Mouse (Mus musculus) limb, embryonic 10.5 days (tissue): Measurements from ENCODE around the gene Ndufaf2. TPM values are rescaled to one million over a fixed set of nuclear protein-coding genes. Genes with fewer than 3 reads are reported as not detected.

Experiments
- DNase-seq: peaks from one replicate; pipeline ENCODE4 v3.0.0-alpha.2; 2017; ENCODE audit warnings: low spot score
- H3K27ac ChIP-seq: fragments of 300-500 bp; sonication (generic); 2 replicates; pipeline ENCODE4 v1.5.1; 2016; ENCODE audit warnings: mild to moderate bottlenecking
- H3K27me3 ChIP-seq: fragments of 300-500 bp; sonication (generic); 2 replicates; pipeline ENCODE4 v1.6.1; 2016; ENCODE audit warnings: low read depth, mild to moderate bottlenecking; ENCODE audit not compliant: poor library complexity, severe bottlenecking
- H3K36me3 ChIP-seq: fragments of 300-500 bp; sonication (generic); 2 replicates; pipeline ENCODE4 v1.6.1; 2016; ENCODE audit warnings: mild to moderate bottlenecking, moderate library complexity
- H3K4me1 ChIP-seq: fragments of 300-500 bp; sonication (generic); 2 replicates; pipeline ENCODE4 v1.6.1; 2016
- H3K4me3 ChIP-seq: fragments of 300-500 bp; sonication (generic); 2 replicates; pipeline ENCODE4 v1.5.1; 2016; ENCODE audit warnings: mild to moderate bottlenecking, moderate library complexity
- H3K9me3 ChIP-seq: fragments of 300-500 bp; sonication (generic); replicated peaks from 2 replicates; pipeline ENCODE4 v1.6.1; 2016; ENCODE audit warnings: mild to moderate bottlenecking
- WGBS: fragments of 180-500 bp; shearing (Covaris S2); methylation state at CpG from one replicate; pipeline ENCODE4 v1.1.7; 2016; 5-methylcytosine and 5-hydroxymethylcytosine counted together
- polyA plus RNA-seq: library from polyadenylated mRNA; unstranded; fragments of >200 nt; fragmentation: Nextera tagmentation; extraction: Ambion mirVana; gene quantifications from 2 replicates; pipeline ENCODE4 v1.2.1, GENCODE M21; 2016

Gene Ndufaf2
- polyA plus RNA-seq, 1 experiment from 2014 or later: 89.8 TPM

DNA sequence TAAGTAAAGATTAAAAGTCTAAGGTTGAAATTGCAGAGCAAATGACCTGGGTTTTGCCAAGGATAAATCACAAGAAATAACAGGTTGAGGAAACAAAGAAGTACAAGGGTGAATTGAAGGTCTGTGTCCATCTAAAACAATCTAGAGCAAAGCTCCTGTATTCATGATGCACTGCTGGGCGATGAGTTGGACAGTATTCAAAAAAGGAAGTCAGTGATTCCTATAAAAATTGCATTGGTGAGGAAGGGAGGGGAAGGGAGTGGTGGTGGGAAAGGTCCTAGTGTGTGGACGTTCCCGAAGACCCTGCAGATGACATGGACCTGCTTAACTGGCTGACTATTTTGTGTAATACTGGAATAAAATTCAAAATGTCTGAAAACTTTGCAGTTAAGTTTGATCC, 6.2 kb upstream of the Ndufaf2 start:
- no peaks in the 10 kb centered on the region for H3K27me3 ChIP-seq
- H3K4me3 ChIP-seq: no peak overlapping the region
- peaks cover 30% of the 10 kb centered on the region for H3K36me3 ChIP-seq
- 93% methylated on average over 3 of the region's 3 CpGs for WGBS
- H3K4me1 ChIP-seq: peaks cover 2% of the 10 kb centered on the region
- no peak overlapping the region for H3K27ac ChIP-seq
- no peak for DNase-seq
- no peaks in the 10 kb centered on the region for H3K9me3 ChIP-seq

GRCm38 (mm10) chr13:108163912-108164311, 5.5 kb upstream of the Ndufaf2 start:
- Histone ChIP-seq H3K9me3 (no peaks in the 10 kb centered on the region), H3K4me3 (no peak overlapping the region), H3K27me3 (no peaks in the 10 kb centered on the region), H3K4me1 (peaks cover 7% of the 10 kb centered on the region), H3K27ac (no peak overlapping the region), H3K36me3 (peaks cover 25% of the 10 kb centered on the region)
- DNase-seq: no peak
- WGBS: 97% methylated on average over 9 of the region's 9 CpGs

DNA sequence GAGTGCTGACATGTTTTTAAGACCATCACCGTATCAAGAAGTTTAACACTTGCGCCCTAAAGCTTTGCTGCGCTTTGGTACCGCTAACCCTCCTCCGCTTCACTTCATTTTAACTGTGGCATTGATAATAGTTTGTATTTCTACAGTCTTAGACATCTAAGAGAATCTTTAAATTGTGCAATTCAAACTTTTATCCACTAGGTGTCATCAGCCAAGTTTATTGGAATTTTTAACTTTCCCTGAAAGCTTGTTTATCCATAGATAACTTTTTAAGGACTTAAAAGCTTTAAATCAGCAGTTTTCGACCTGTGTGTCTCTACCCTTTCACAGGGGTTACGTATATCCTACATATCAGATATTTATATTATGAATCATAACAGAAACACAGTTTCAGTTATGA, 1.5 kb upstream of the Ndufaf2 start:
- peaks cover 15% of the 10 kb centered on the region for H3K4me1 ChIP-seq
- no peaks in the 10 kb centered on the region for H3K9me3 ChIP-seq
- H3K27me3 ChIP-seq: no peaks in the 10 kb centered on the region
- no peak overlapping the region for H3K27ac ChIP-seq
- peak overlapping the region; percentile 85; the same call in 1 of the 2 replicates for H3K4me3 ChIP-seq
- 80% methylated on average over 7 of the region's 7 CpGs for WGBS
- H3K36me3 ChIP-seq: peaks cover 23% of the 10 kb centered on the region
- DNase-seq: no peak

DNA sequence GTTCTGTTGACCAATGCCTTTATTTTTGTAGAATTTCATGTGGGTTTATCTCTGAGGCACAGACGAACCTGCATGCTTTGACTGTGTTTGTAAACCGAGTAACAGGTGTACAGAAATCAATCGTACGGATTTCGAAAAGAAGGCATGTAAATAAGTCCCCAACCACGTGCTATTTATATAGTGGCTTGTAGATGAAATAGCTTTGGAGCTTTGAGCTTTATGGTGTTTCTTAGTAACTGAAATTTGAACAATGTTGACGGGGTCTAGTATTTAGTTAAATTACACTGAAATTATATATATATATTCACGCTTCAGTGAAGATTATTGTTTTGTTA, 785 bp upstream of the Ndufaf2 start:
- no peak overlapping the region for H3K27ac ChIP-seq
- peaks cover 15% of the 10 kb centered on the region for H3K4me1 ChIP-seq
- DNase-seq: no peak
- peaks cover 23% of the 10 kb centered on the region for H3K36me3 ChIP-seq
- H3K9me3 ChIP-seq: no peaks in the 10 kb centered on the region
- WGBS: 6% methylated on average over 8 of the region's 8 CpGs
- no peaks in the 10 kb centered on the region for H3K27me3 ChIP-seq
- H3K4me3 ChIP-seq: peak overlapping the region; percentile 85

- Histone ChIP-seq H3K4me3 (peak overlapping the region; percentile 85), H3K4me1 (peaks cover 15% of the 10 kb centered on the region), H3K27me3 (no peaks in the 10 kb centered on the region), H3K36me3 (peaks cover 17% of the 10 kb centered on the region), H3K27ac (peak overlapping the region; percentile 85), H3K9me3 (no peaks in the 10 kb centered on the region)
- DNase-seq: no peak
- WGBS: 4% methylated on average over 40 of the region's 42 CpGs
Observed at GRCm38 (mm10) chr13:108157732-108158464, 525 bp downstream of the Ndufaf2 start.

GRCm38 (mm10) chr13:108157156-108157555, 1.3 kb downstream of the Ndufaf2 start:
- H3K27ac ChIP-seq: no peak overlapping the region
- WGBS: 91% methylated on average over 2 of the region's 2 CpGs
- DNase-seq: no peak
- peaks cover 14% of the 10 kb centered on the region for H3K36me3 ChIP-seq
- H3K27me3 ChIP-seq: no peaks in the 10 kb centered on the region
- H3K4me3 ChIP-seq: no peak overlapping the region
- no peaks in the 10 kb centered on the region for H3K9me3 ChIP-seq
- peaks cover 15% of the 10 kb centered on the region for H3K4me1 ChIP-seq

DNA sequence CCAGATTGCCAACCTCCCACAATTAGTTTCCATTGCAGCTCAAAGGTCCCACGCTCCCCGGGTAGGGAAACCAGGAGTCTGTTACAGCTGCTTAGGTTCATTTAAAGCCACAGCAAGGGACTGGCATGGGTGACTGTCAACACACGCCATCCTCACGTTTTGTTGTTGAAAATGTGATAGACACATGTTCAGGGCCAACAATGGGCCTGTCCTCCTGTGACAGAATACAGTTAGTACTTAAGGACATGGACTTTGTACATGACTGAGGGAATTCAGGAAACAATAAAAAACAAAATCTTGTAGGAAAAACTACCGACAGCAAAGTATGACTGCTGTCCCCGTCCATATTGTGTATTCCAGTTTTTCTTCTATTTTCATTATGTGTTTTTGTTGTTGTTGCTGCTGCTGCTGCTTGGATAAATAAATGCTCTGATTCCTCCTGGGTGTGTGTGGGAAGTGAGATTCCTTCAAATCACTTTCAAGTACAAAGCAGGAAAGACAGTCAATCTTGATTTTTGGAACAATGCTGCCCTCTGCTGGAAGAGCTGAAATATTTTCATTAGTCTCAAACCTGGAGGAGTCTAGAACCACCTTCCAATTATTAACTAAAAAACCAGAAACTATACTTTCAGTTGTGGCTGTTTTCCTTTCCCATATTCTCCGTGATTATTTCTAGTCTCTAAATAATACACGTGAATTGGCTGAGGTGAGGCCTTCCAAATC, 5.6 kb downstream of the Ndufaf2 start:
- WGBS: 72% methylated on average over 8 of the region's 8 CpGs
- Histone ChIP-seq H3K4me1 (peaks cover 7% of the 10 kb centered on the region), H3K9me3 (no peaks in the 10 kb centered on the region), H3K27me3 (no peaks in the 10 kb centered on the region), H3K4me3 (no peak overlapping the region), H3K36me3 (no peaks in the 10 kb centered on the region), H3K27ac (no peak overlapping the region)
- peak; percentile 53 for DNase-seq

GRCm38 (mm10) chr13:108151782-108152181, 6.6 kb downstream of the Ndufaf2 start:
- Histone ChIP-seq H3K4me1 (no peaks in the 10 kb centered on the region), H3K27ac (no peak overlapping the region), H3K4me3 (no peak overlapping the region), H3K36me3 (peaks cover 7% of the 10 kb centered on the region; the same call in 1 of the 2 replicates), H3K27me3 (no peaks in the 10 kb centered on the region), H3K9me3 (no peaks in the 10 kb centered on the region)
- no peak for DNase-seq

DNA sequence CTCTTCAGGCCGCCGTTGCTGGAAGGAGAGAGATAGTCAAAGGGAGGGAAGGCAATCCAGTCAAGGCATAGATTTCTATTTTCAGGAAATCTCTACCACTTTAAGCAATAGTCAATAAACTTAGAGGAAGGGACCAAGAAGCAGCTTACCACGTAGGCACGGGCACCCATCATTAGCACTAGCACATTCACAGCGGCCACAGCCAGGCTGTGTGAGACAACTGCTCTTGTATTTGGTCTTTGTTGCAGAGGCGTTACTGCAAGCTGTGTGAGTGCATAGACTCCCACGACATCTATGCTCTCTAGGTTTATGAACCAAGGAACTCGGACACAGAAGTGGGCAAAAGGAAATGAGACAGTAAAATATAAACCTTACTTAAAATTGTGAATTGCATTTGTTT, 14.3 kb downstream of the Ndufaf2 start:
- H3K27ac ChIP-seq: no peak overlapping the region
- no peak for DNase-seq
- 95% methylated on average over 8 of the region's 8 CpGs for WGBS
- H3K36me3 ChIP-seq: peaks cover 7% of the 10 kb centered on the region; the same call in 1 of the 2 replicates
- H3K4me3 ChIP-seq: no peak overlapping the region
- H3K27me3 ChIP-seq: no peaks in the 10 kb centered on the region
- H3K4me1 ChIP-seq: no peaks in the 10 kb centered on the region
- H3K9me3 ChIP-seq: no peaks in the 10 kb centered on the region

GRCm38 (mm10) chr13:108138403-108138977, 19.9 kb downstream of the Ndufaf2 start:
- H3K36me3 ChIP-seq: no peaks in the 10 kb centered on the region
- H3K27ac ChIP-seq: no peak overlapping the region
- WGBS: 92% methylated on average over 5 of the region's 5 CpGs
- H3K27me3 ChIP-seq: no peaks in the 10 kb centered on the region
- DNase-seq: no peak
- no peak overlapping the region for H3K4me3 ChIP-seq
- H3K9me3 ChIP-seq: no peaks in the 10 kb centered on the region
- H3K4me1 ChIP-seq: no peaks in the 10 kb centered on the region

GRCm38 (mm10) chr13:108135617-108136016, 22.8 kb downstream of the Ndufaf2 start:
- H3K9me3 ChIP-seq: no peaks in the 10 kb centered on the region
- no peaks in the 10 kb centered on the region for H3K27me3 ChIP-seq
- no peak overlapping the region for H3K4me3 ChIP-seq
- 87% methylated on average over 6 of the region's 6 CpGs for WGBS
- no peaks in the 10 kb centered on the region for H3K36me3 ChIP-seq
- H3K4me1 ChIP-seq: peaks cover 4% of the 10 kb centered on the region; the same call in 1 of the 2 replicates
- DNase-seq: no peak
- H3K27ac ChIP-seq: no peak overlapping the region

DNA sequence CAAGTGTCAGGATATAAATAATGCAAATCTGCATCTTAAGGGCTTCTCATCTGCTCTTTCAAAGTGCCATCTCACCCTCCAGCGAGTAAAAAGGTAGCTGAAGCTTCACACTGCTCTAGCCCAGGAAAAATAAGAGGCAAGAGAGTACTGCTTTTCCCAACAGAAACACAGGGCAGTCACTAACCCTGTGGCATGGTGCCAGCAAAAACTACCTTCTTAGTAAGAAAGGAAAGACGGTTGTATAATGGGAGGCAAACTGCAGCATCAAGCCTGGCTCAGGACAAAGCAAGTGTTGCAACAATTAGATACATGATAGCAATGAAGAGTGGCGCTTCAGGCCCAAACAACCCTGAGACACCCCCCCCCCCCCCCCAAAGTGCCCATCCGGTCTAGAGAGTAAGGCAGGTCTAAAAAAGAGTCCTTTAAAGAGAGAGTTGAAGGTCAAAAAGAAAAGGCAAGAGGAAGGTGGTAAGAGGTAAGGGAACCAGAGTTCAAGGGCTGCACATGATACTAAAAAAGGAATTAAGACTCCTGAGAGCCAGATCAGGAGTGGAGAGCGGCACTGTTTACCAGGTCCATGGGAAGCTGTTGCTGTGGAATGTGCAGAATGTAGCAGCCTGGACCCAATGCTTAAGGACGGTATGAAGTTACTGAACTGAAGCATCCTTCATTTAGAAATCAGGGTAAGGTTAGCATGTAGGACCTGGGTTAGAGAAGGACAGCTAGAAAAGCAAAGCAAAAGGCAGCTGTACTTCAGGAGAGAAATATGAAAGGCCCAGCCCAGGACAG, 26.2 kb downstream of the Ndufaf2 start:
- H3K4me1 ChIP-seq: peaks cover 4% of the 10 kb centered on the region; the same call in 1 of the 2 replicates
- no peaks in the 10 kb centered on the region for H3K27me3 ChIP-seq
- no peaks in the 10 kb centered on the region for H3K9me3 ChIP-seq
- no peak overlapping the region for H3K4me3 ChIP-seq
- DNase-seq: no peak
- WGBS: 76% methylated on average over 6 of the region's 6 CpGs
- no peak overlapping the region for H3K27ac ChIP-seq
- no peaks in the 10 kb centered on the region for H3K36me3 ChIP-seq
